Mouse (Mus musculus) natural killer cell, adult 2 months (primary cell): ENCODE measurements around the gene Krtap4-7.
"Not testable (repeated sequence)": the region's sequence is repeated elsewhere in the genome, so short reads cannot be mapped to it uniquely, and the experiment has no call there.

Experiments used
- DNase-seq, 2 experiments: peaks; one replicate each; pipeline ENCODE4 v3.0.0; 2022; ENCODE audit warnings: low spot score in 2 of 2

The Krtap4-7 gene

DNA sequence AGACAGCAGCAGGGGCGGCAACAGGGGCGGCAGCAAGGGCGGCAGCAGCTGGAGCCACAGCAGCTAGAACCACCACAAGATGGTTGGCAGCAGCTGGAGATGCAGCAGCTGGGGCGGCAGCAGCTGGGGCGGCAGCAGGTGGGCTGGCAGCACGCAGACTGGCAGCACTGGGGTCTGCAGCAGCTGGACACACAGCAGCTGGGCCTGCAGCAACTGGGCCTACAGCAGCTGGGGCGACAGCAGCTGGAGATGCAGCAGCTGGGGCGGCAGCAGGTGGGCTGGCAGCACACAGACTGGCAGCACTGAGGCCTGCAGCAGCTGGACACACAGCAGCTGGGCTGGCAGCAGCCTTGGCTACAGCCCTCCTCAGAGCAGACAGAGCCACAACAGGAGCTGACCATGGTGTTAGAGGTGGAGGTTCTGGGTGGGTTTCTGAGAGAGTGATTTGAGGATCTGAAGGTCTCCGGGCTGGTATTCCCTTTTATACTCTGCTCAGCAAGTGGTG, at the start of gene Krtap4-7:
TSS of gene Krtap4-7 (minus strand) at position 455 of the 505 bp plus-strand sequence.
- not testable (repeated sequence) for DNase-seq

DNA sequence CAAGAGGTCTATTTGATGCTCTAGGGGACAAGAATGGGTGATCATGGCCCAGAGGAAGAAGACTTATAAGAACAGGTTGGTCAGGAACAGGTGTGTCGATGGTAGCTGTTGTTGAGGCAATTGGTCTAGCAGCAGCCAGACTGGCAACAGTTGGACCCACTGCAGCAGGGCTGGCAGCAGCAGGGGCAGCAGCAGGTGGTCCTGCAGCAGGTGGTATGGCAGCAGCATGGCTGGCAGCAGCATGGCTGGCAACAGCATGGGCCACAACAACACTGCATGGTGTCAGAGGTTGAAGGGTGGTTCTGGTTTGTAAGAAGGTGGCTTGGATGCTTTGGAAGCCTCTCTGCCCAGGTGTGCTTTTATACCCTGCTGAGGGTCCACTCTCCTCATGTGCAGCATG, 46.6 kb upstream of the Krtap4-7 start, which contains the start of gene Gm14190:
TSS of gene Gm14190 (minus strand) at position 278 of the 400 bp plus-strand sequence.
- no peak for DNase-seq

- DNase-seq: not testable (repeated sequence)
These were observed 41.3 kb upstream of the Krtap4-7 start for GRCm38 (mm10) chr11:99685235-99685634.

DNA sequence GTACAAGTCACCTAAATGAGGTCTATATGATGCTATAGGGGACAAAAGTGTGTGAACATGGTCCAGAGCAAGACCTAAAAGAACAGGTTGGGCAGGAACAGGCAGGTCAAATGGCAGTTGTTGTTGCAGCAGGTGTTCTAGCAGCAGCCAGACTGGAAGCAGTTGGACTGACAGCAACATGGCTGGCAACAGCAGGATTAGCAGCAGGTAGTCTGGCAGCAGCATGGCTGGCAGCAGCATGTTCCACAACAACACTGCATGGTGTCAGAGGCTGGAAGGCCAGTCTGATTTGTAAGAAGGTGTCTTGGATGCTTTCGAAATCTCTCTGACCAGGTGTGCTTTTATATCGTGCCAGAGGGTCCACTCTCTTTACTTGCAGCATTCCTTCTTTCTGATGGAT, 39.6 kb upstream of the Krtap4-7 start:
- no peak for DNase-seq

GRCm38 (mm10) chr11:99665860-99666259, 22.0 kb upstream of the Krtap4-7 start, which contains the start of gene Krtap4-6:
Gene Krtap4-6, minus strand, starts transcription at chr11:99665960.
- no peak for DNase-seq

- no peak for DNase-seq
These were observed 18.9 kb upstream of the Krtap4-7 start for GRCm38 (mm10) chr11:99662802-99663201.

- no peak for DNase-seq
These were observed 15.4 kb upstream of the Krtap4-7 start for GRCm38 (mm10) chr11:99659256-99659655.

DNA sequence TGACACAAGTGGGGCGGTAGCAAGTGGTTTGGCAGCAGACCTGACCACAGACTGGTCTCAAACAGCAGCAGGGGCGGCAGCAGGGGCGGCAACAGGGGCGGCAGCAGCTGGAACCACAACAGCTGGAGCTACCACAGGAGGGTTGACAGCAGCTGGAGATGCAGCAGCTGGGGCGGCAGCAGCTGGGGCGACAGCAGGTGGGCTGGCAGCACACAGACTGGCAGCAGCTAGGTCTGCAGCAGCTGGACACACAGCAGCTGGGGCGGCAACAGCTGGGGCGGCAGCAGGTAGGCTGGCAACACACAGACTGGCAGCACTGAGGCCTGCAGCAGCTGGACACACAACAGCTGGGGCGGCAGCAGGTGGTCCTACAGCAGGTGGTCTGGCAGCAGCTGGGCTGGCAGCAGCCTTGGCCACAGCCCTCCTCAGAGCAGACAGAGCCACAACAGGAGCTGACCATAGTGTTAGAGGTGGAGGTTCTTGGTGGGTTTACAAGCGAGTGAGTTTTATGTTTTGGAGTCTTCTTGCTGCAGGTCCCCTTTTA, 14.7 kb upstream of the Krtap4-7 start, which contains the start of gene Gm11563:
TSS of gene Gm11563 (minus strand) at position 494 of the 544 bp plus-strand sequence.
- DNase-seq: not testable (repeated sequence)

DNA sequence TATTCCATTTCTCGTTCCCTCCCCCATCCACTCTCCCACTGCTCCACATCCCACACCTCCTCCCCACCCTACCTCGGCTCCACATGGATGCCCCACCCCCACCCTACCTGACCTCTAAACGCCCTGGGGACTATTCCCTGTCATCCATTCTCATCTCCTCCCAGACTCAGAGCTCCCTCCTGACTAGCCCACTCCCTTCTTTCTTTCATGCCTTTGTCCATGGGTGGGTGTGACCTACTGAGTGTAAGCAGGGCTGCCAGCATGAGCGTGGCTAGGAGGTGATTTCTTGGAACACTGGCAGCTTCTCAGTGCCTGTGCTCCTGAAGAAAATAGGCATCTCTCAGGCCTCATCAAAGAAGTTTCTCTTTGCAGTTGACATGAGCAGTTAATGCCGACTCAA, 13.2 kb upstream of the Krtap4-7 start:
- no peak for DNase-seq

DNA sequence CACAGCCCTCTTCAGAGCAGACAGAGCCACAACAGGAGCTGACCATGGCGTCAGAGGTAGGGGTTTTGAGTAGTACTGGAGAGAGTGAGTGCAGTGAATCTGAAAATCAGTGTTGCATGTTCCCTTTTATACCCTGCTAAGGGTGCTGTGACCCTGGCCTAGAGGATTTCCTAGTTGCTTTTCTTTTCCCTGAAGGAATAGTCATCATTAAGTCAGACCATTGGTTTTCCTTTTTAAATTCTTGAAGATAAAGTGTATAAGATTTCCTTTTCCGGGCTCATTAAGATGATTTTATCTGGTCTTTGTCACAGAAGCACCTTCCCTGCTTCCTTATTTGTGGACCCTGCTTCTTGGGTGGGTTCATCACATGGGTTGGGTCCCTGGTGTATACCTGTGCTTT, 6.2 kb upstream of the Krtap4-7 start, which contains the start of gene Gm11555:
TSS of gene Gm11555 (minus strand) at position 101 of the 400 bp plus-strand sequence.
- no peak for DNase-seq

- DNase-seq: no peak
These were observed 2.6 kb upstream of the Krtap4-7 start for GRCm38 (mm10) chr11:99646444-99646843.

- DNase-seq: no peak
These were observed 462 bp upstream of the Krtap4-7 start for GRCm38 (mm10) chr11:99644351-99644750.

DNA sequence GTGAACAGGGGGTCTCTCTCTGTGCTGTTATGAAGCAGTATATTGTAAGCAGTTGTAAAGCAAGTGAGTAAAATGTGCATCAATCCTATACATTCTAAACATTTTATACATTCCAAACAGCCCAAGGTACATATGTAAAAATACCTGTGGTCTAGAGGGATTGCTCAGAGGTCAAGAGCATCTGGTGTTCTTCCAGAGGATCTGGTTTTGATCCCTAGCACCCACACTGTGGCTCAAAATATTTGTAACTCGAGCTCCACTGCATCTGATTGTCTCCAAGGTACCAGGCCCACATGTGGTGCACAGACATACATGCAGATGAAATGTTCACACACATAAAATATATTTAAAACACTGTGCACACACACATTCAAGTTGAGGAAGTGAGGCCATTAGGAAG, 3.0 kb downstream of the Krtap4-7 start:
- no peak for DNase-seq

DNA sequence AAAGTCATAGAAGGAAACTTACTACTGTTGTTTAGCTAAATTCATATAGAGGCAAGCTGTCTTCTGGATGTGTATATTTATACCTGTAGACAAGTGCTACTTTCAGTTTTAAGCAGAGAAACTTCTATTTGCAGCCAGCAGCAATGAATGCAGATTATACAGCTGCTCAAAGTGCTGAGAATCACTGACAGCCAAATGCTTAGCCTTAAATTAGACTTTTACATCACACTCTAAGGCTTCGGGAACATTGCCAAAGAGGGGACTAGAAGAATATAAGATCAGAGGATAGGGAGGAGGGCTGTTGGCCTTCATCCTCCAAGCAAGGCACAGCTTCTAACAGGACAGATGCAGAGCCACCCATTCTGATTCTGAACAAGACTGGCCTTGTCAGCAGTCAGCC, 6.8 kb downstream of the Krtap4-7 start:
- DNase-seq: no peak

DNA sequence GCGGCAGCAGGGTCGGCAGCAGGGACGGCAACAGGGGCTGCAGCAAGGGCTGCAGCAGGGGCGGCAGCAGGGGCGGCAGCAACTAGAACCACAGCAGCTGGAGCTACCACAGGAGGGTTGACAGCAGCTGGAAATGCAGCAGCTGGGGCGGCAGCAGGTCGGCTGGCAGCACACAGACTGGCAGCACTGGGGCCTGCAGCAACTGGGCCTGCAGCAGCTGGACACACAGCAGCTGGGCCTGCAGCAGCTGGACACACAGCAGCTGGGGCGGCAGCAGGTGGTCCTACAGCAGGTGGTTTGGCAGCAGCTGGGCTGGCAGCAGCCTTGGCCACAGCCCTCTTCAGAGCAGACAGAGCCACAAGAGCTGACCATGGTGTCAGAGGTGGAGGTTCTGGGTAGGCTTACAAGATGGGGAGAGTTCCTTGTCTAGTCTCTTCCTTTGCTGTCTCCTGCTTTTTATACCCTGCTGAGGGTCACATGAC, 9.2 kb downstream of the Krtap4-7 start, which contains the start of gene Krtap4-2:
TSS of gene Krtap4-2 (minus strand) at position 432 of the 482 bp plus-strand sequence.
- no peak for DNase-seq

GRCm38 (mm10) chr11:99633293-99633692, 10.6 kb downstream of the Krtap4-7 start:
- DNase-seq: no peak

- DNase-seq: no peak
These were observed 13.0 kb downstream of the Krtap4-7 start for GRCm38 (mm10) chr11:99630890-99631289.

GRCm38 (mm10) chr11:99628138-99628537, 15.8 kb downstream of the Krtap4-7 start, which contains the start of gene Krtap4-1:
Gene Krtap4-1, minus strand, starts transcription at chr11:99628238.
- no peak for DNase-seq

DNA sequence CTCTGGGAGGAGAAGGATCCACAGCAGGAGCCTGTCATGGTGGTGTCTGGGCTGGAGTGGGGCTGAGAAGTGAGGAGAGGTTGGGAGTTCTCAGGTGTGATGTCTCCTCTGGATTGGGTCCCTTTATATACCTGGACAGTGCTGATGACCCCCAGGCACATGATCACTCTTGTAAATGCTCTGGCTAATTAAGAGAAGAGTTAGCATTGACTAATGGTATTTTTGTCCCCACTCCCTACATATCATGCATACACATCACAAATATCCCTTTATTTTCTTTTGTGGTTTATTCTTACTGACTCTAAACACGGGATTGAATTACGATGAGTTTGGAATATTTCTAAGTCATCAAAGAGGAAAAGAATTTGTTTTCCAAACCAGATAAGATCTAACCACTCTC, 23.6 kb downstream of the Krtap4-7 start, which contains the start of gene Gm11562:
TSS of gene Gm11562 (minus strand) at position 101 of the 400 bp plus-strand sequence.
- no peak for DNase-seq

GRCm38 (mm10) chr11:99614796-99615363, 29.0 kb downstream of the Krtap4-7 start, which contains the start of gene Krtap2-4:
Gene Krtap2-4, minus strand, starts transcription at chr11:99614846.
- no peak for DNase-seq

DNA sequence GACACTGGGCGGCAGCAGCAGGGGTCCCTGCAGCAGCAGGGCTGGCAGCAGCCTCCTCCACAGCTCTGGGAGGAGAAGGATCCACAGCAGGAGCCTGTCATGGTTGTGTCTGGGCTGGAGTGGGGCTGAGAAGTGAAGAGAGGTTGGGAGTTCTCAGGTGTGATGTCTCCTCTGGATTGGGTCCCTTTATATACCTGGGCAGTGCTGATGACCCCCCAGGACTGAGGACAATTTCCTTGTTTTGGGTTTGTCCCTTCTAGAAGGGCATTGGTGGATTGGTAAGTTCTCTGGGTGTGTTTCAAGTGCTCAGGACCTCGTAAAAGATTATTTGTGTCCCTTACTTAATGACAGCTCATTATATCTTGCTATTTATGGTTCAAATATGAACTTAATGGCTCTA, 33.8 kb downstream of the Krtap4-7 start, which contains the start of gene Gm11937:
TSS of gene Gm11937 (minus strand) at position 101 of the 400 bp plus-strand sequence.
- not testable (repeated sequence) for DNase-seq

- no peak for DNase-seq
These were observed 34.8 kb downstream of the Krtap4-7 start for GRCm38 (mm10) chr11:99609126-99609525.
